Mouse (Mus musculus) midbrain, embryonic 11.5 days (tissue): ENCODE data around the gene Wdr18. TPM values are rescaled to one million over a fixed set of nuclear protein-coding genes. Genes with fewer than 3 reads are reported as not detected.

Experiments
- ATAC-seq: fragments of 200-750 bp; cut with Nextera tagmentation; 2 replicates; pipeline ENCODE4 v1.8.0; 2017; ENCODE audit warnings: moderate TSS enrichment, moderate library complexity; ENCODE audit not compliant: low FRiP score
- DNase-seq: peaks from one replicate; pipeline ENCODE4 v3.0.0; 2015; ENCODE audit warnings: low spot score; ENCODE audit errors: missing footprints
- H3K27ac ChIP-seq: fragments of 300-500 bp; sonication (generic); 2 replicates; pipeline ENCODE4 v1.5.1; 2014; ENCODE audit warnings: low read depth, low read length
- H3K27me3 ChIP-seq: fragments of 300-500 bp; sonication (generic); 2 replicates; pipeline ENCODE4 v1.6.1; 2014; ENCODE audit warnings: mild to moderate bottlenecking, low read length, moderate library complexity, mixed read lengths; ENCODE audit not compliant: control insufficient read depth, insufficient read depth
- H3K36me3 ChIP-seq: fragments of 300-500 bp; sonication (generic); 2 replicates; pipeline ENCODE4 v1.6.1; 2014; ENCODE audit warnings: mild to moderate bottlenecking, low read length, moderate library complexity, mixed read lengths; ENCODE audit not compliant: control insufficient read depth, insufficient read depth
- H3K4me1 ChIP-seq: fragments of 300-500 bp; sonication (generic); 2 replicates; pipeline ENCODE4 v1.6.1; 2014; ENCODE audit warnings: low read length; ENCODE audit not compliant: control insufficient read depth, insufficient read depth
- H3K4me2 ChIP-seq: fragments of 300-500 bp; sonication (generic); 2 replicates; pipeline ENCODE4 v1.6.1; 2014; ENCODE audit warnings: mild to moderate bottlenecking, moderate library complexity
- H3K4me3 ChIP-seq: fragments of 300-500 bp; sonication (generic); 2 replicates; pipeline ENCODE4 v1.5.1; 2014; ENCODE audit warnings: low read depth, low read length
- H3K9ac ChIP-seq: fragments of 300-500 bp; sonication (generic); 2 replicates; pipeline ENCODE4 v1.6.1; 2014; ENCODE audit warnings: low read length
- H3K9me3 ChIP-seq: fragments of 300-500 bp; sonication (generic); 2 replicates; pipeline ENCODE4 v1.6.1; 2016; ENCODE audit warnings: low read length; ENCODE audit not compliant: control insufficient read depth
- WGBS: fragments of 180-500 bp; shearing (Covaris S2); extraction: QIAGEN DNeasy Blood & Tissue Kit; methylation state at CpG from one replicate; pipeline ENCODE4 v1.1.7; 2014; 5-methylcytosine and 5-hydroxymethylcytosine counted together
- polyA plus RNA-seq: library from polyadenylated mRNA; unstranded; fragments of >200 nt; fragmentation: Nextera tagmentation; extraction: Ambion mirVana; gene quantifications from 2 replicates; pipeline ENCODE4 v1.2.1, GENCODE M21; 2014

The Wdr18 gene
- polyA plus RNA-seq, 1 experiment from 2014 or later, result 98.4 TPM

GRCm38 (mm10) chr10:80013609-80014008 lies 53.7 kb downstream of the Wdr18 start:
- DNase-seq (no peak), ATAC-seq (no peak)
- H3K4me3 ChIP-seq, result no peak overlapping the region

GRCm38 (mm10) chr10:80014484-80015290 lies 54.7 kb downstream of the Wdr18 start:
- Histone ChIP-seq H3K27me3 (peaks cover 42% of the 10 kb centered on the region), H3K4me1 (peaks cover 4% of the 10 kb centered on the region; the same call in 1 of the 2 replicates), H3K4me3 (no peak overlapping the region), H3K9ac (no peak overlapping the region), H3K27ac (no peak overlapping the region), H3K36me3 (no peaks in the 10 kb centered on the region), H3K9me3 (peaks cover 11% of the 10 kb centered on the region), H3K4me2 (no peak overlapping the region)
- WGBS, result 25% methylated on average over 28 of the region's 28 CpGs
- DNase-seq (no peak), ATAC-seq (no peak)

More at GRCm38 (mm10) chr10:80013609-80014008, 53.7 kb downstream of the Wdr18 start:
- Histone ChIP-seq H3K4me1 (no peaks in the 10 kb centered on the region), H3K9me3 (peaks cover 12% of the 10 kb centered on the region), H3K27me3 (peaks cover 37% of the 10 kb centered on the region), H3K9ac (no peak overlapping the region), H3K36me3 (no peaks in the 10 kb centered on the region), H3K27ac (no peak overlapping the region), H3K4me2 (no peak overlapping the region)
- 30% methylated on average over 25 of the region's 25 CpGs for WGBS

- ATAC-seq (no peak), DNase-seq (no peak)
- no peak overlapping the region for H3K27ac ChIP-seq
- H3K4me1 ChIP-seq, result peaks cover 6% of the 10 kb centered on the region; the same call in 1 of the 2 replicates
- no peak overlapping the region for H3K4me2 ChIP-seq
- H3K27me3 ChIP-seq, result peaks cover 46% of the 10 kb centered on the region
- H3K9ac ChIP-seq, result no peak overlapping the region
- no peak overlapping the region for H3K4me3 ChIP-seq
- no peaks in the 10 kb centered on the region for H3K36me3 ChIP-seq
- WGBS, result 87% methylated on average over 10 of the region's 10 CpGs
- H3K9me3 ChIP-seq, result peaks cover 4% of the 10 kb centered on the region
Measured at GRCm38 (mm10) chr10:80015583-80015982, 55.6 kb downstream of the Wdr18 start.

GRCm38 (mm10) chr10:80016511-80016910 lies 56.6 kb downstream of the Wdr18 start, which contains the start of gene Arhgap45:
TSS of gene Arhgap45 (plus strand) at chr10:80016653.
- ATAC-seq, result no peak
- no peak within 1 kb of the TSS for H3K27ac ChIP-seq
- WGBS, result 72% methylated on average over 11 of the region's 11 CpGs
- no peak for DNase-seq
- H3K36me3 ChIP-seq, result no peaks in the 10 kb centered on the region
- H3K4me1 ChIP-seq, result peaks cover 6% of the 10 kb centered on the region; the same call in 1 of the 2 replicates
- peaks cover 46% of the 10 kb centered on the region for H3K27me3 ChIP-seq
- H3K9ac ChIP-seq, result no peak within 1 kb of the TSS
- H3K4me3 ChIP-seq, result no peak within 1 kb of the TSS
- no peak within 1 kb of the TSS for H3K4me2 ChIP-seq
- H3K9me3 ChIP-seq, result no peaks in the 10 kb centered on the region

GRCm38 (mm10) chr10:80016931-80017330 lies 57.0 kb downstream of the Wdr18 start:
- no peak overlapping the region for H3K27ac ChIP-seq
- no peak overlapping the region for H3K4me2 ChIP-seq
- no peak for ATAC-seq
- 89% methylated on average over 10 of the region's 10 CpGs for WGBS
- no peak overlapping the region for H3K9ac ChIP-seq
- H3K9me3 ChIP-seq, result no peaks in the 10 kb centered on the region
- H3K36me3 ChIP-seq, result no peaks in the 10 kb centered on the region
- H3K27me3 ChIP-seq, result peaks cover 44% of the 10 kb centered on the region
- H3K4me1 ChIP-seq, result peaks cover 6% of the 10 kb centered on the region; the same call in 1 of the 2 replicates
- H3K4me3 ChIP-seq, result no peak overlapping the region
- no peak for DNase-seq

GRCm38 (mm10) chr10:80017361-80017760 lies 57.4 kb downstream of the Wdr18 start:
- H3K27me3 ChIP-seq, result peaks cover 42% of the 10 kb centered on the region
- no peaks in the 10 kb centered on the region for H3K36me3 ChIP-seq
- H3K4me3 ChIP-seq, result no peak overlapping the region
- no peak for ATAC-seq
- H3K4me1 ChIP-seq, result peaks cover 6% of the 10 kb centered on the region; the same call in 1 of the 2 replicates
- no peak overlapping the region for H3K4me2 ChIP-seq
- H3K9me3 ChIP-seq, result no peaks in the 10 kb centered on the region
- 69% methylated on average over 3 of the region's 3 CpGs for WGBS
- no peak for DNase-seq
- no peak overlapping the region for H3K9ac ChIP-seq
- no peak overlapping the region for H3K27ac ChIP-seq

GRCm38 (mm10) chr10:80017771-80018170 lies 57.8 kb downstream of the Wdr18 start:
- no peak overlapping the region for H3K4me2 ChIP-seq
- ATAC-seq (no peak), DNase-seq (no peak)
- H3K36me3 ChIP-seq, result no peaks in the 10 kb centered on the region
- H3K27ac ChIP-seq, result no peak overlapping the region
- whole genome bisulfite sequencing, result 83% methylated on average over 14 of the region's 14 CpGs
- no peak overlapping the region for H3K9ac ChIP-seq
- no peaks in the 10 kb centered on the region for H3K9me3 ChIP-seq
- H3K27me3 ChIP-seq, result peaks cover 42% of the 10 kb centered on the region
- peaks cover 6% of the 10 kb centered on the region; the same call in 1 of the 2 replicates for H3K4me1 ChIP-seq
- no peak overlapping the region for H3K4me3 ChIP-seq

GRCm38 (mm10) chr10:80018739-80019297 lies 58.9 kb downstream of the Wdr18 start:
- Histone ChIP-seq H3K4me3 (no peak overlapping the region), H3K4me2 (no peak overlapping the region), H3K27ac (no peak overlapping the region), H3K4me1 (peaks cover 6% of the 10 kb centered on the region; the same call in 1 of the 2 replicates), H3K9me3 (no peaks in the 10 kb centered on the region), H3K27me3 (peaks cover 31% of the 10 kb centered on the region), H3K9ac (no peak overlapping the region), H3K36me3 (no peaks in the 10 kb centered on the region)
- peak; percentile 86 for DNase-seq
- 5% methylated on average over 15 of the region's 15 CpGs for WGBS
- peak; percentile 38; the same call in 1 of the 2 replicates for ATAC-seq
